Comparison of ENCODE assay signal across 19 mouse cellular contexts in the genomic region with DNA sequence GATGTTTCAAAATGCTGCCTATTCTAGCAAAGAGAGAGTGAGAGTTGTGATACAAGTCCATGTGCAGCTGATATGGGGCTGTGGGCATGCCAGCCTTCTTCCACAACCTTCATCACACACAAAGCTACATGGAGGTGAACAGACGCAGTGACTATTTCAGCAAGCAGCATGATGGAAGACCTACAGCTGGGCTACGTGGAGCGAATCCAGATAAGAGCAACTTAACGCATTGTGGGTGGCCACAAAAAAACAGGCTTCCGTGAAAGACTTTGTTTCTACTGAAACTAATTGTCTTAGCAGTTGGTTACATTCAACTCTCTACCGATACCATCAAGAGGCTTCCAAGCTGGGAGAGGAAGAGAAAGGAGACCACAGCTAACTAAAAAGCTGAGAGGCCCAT.
"Had no signal": no experiment of that assay in that cellular context is flagged by ENCODE, and none has a peak within 500 bp of the region (broad histone marks: within the 10 kb centered on the region; RNA-seq: fewer than 3 reads in every experiment).

No protein-coding gene starts in this region.

- H3K4me3 ChIP-seq: layer of hippocampus, adult 2 months; limb, embryonic 10.5 days; limb, embryonic 13.5 days; liver, embryonic 12.5 days; liver, embryonic 15.5 days; midbrain, embryonic 12.5 days; midbrain, embryonic 15.5 days; neural tube, embryonic 12.5 days; neural tube, embryonic 15.5 days had no signal

- DNase-seq: kidney, adult 2 months; layer of hippocampus, adult 9-11 months; liver; lung, adult 18-20 months; right cerebral cortex, adult 18-20 months; right cerebral cortex, postnatal 14 days; right cerebral cortex, postnatal 4 days had no signal

- H3K27me3 ChIP-seq: limb, embryonic 13.5 days; liver, embryonic 12.5 days; liver, embryonic 15.5 days; midbrain, embryonic 12.5 days; midbrain, embryonic 15.5 days; neural tube, embryonic 12.5 days; neural tube, embryonic 15.5 days had no signal

- H3K36me3 ChIP-seq: limb, embryonic 10.5 days; limb, embryonic 13.5 days; liver, embryonic 12.5 days; liver, embryonic 15.5 days; midbrain, embryonic 12.5 days; midbrain, embryonic 15.5 days; neural tube, embryonic 12.5 days; neural tube, embryonic 15.5 days had no signal

- H3K9me3 ChIP-seq: limb, embryonic 10.5 days; limb, embryonic 13.5 days; liver, embryonic 12.5 days; liver, embryonic 15.5 days; midbrain, embryonic 12.5 days; midbrain, embryonic 15.5 days; neural tube, embryonic 12.5 days; neural tube, embryonic 15.5 days had no signal

- H3K27ac ChIP-seq: kidney, postnatal 0 days; layer of hippocampus, adult 2 months; limb, embryonic 10.5 days; limb, embryonic 13.5 days; liver, embryonic 12.5 days; liver, embryonic 15.5 days; macrophage; midbrain, embryonic 12.5 days; midbrain, embryonic 15.5 days; neural tube, embryonic 12.5 days; neural tube, embryonic 15.5 days had no signal

- H3K4me2 ChIP-seq: limb, embryonic 13.5 days; liver, embryonic 12.5 days; liver, embryonic 15.5 days; midbrain, embryonic 12.5 days; midbrain, embryonic 15.5 days; neural tube, embryonic 12.5 days; neural tube, embryonic 15.5 days had no signal

- H3K9ac ChIP-seq: limb, embryonic 13.5 days; liver, embryonic 12.5 days; liver, embryonic 15.5 days; midbrain, embryonic 12.5 days; midbrain, embryonic 15.5 days; neural tube, embryonic 12.5 days; neural tube, embryonic 15.5 days had no signal

- H3K4me1 ChIP-seq: limb, embryonic 10.5 days; liver, embryonic 12.5 days; liver, embryonic 15.5 days; midbrain, embryonic 12.5 days; midbrain, embryonic 15.5 days; neural tube, embryonic 12.5 days; neural tube, embryonic 15.5 days had no signal

- ATAC-seq: intestine, postnatal 0 days; liver, embryonic 12.5 days; midbrain, embryonic 15.5 days had no signal
